23 mouse cellular contexts compared by ENCODE assay signal in genomic region chr3:59451084-59451483, GRCm38 (mm10).
DNase-seq lines count a peak whose midpoint lies in the region; ATAC-seq and TF ChIP-seq lines count a peak whose summit lies in the region.
"Had no signal": no experiment of that assay in that cellular context is flagged by ENCODE, and none has a peak within 500 bp of the region (broad histone marks: within the 10 kb centered on the region; RNA-seq: fewer than 3 reads in every experiment).

No protein-coding gene starts in this region.

- no peak for ATAC-seq in intestine, embryonic 14.5 days (replicated peaks; ENCODE audit: low FRiP score, low TSS enrichment, low read depth)
- no peak for ATAC-seq in intestine, postnatal 0 days
- ATAC-seq in embryonic facial prominence, embryonic 13.5 days (ENCODE audit: insufficient number of reproducible peaks, insufficient read depth, low FRiP score, low TSS enrichment, low read depth): no peak
- no peak; the same call in 1 of the 2 replicates for ATAC-seq in intestine, embryonic 16.5 days
- no peak for ATAC-seq in hindbrain, embryonic 14.5 days (ENCODE audit: low FRiP score)
- ATAC-seq: midbrain, embryonic 16.5 days had no signal

- no peak for TF ChIP-seq POLR2A in heart, adult 2 months (IDR thresholded peaks at IDR 0.05; ENCODE audit: insufficient read depth, low read depth, low read length)

- H3K9me3 ChIP-seq in intestine, embryonic 14.5 days (ENCODE audit: control insufficient read depth, low read length): no peaks in the 10 kb centered on the region
- H3K9me3 ChIP-seq in intestine, postnatal 0 days (ENCODE audit: control insufficient read depth): no peaks in the 10 kb centered on the region
- H3K9me3 ChIP-seq in embryonic facial prominence, embryonic 13.5 days: no peaks in the 10 kb centered on the region
- no peaks in the 10 kb centered on the region for H3K9me3 ChIP-seq in intestine, embryonic 16.5 days (ENCODE audit: control insufficient read depth, low read length)
- H3K9me3 ChIP-seq in midbrain, embryonic 10.5 days (replicated peaks): no peaks in the 10 kb centered on the region
- no peaks in the 10 kb centered on the region for H3K9me3 ChIP-seq in hindbrain, embryonic 14.5 days (ENCODE audit: control insufficient read depth, low read length)
- H3K9me3 ChIP-seq: forebrain, embryonic 12.5 days; heart, embryonic 15.5 days; stomach, embryonic 15.5 days had no signal

- DNase-seq in intestine, embryonic 14.5 days (ENCODE audit: low spot score): no peak
- peak; percentile 11 for DNase-seq in 3T3-L1 (ENCODE audit: low read depth, low spot score)
- no peak for DNase-seq in midbrain, embryonic 10.5 days (ENCODE audit: low spot score)
- no peak for DNase-seq in heart, adult 2 months
- DNase-seq in hindbrain, embryonic 14.5 days (ENCODE audit: low spot score): no peak
- DNase-seq: adrenal gland, postnatal 36 days; B cell, adult 2 months; cerebellum, adult 18-20 months; cerebellum, postnatal 25 days; gastrocnemius, postnatal 10 days; kidney, postnatal 4 days; layer of hippocampus, adult 9-11 months; lung, adult 18-20 months; lung, postnatal 14 days; right cerebral cortex, postnatal 25 days had no signal

- TF ChIP-seq EP300 in heart, adult 2 months (IDR thresholded peaks at IDR 0.05; ENCODE audit: insufficient read depth, low read depth, low read length): no peak

- WGBS in intestine, embryonic 14.5 days: 48% methylated on average over 3 of the region's 3 CpGs
- 55% methylated on average over 3 of the region's 3 CpGs for WGBS in intestine, postnatal 0 days
- WGBS in embryonic facial prominence, embryonic 13.5 days: 21% methylated on average over 3 of the region's 3 CpGs
- WGBS in intestine, embryonic 16.5 days: 52% methylated on average over 3 of the region's 3 CpGs
- WGBS in midbrain, embryonic 10.5 days: 72% methylated on average over 3 of the region's 3 CpGs
- 62% methylated on average over 3 of the region's 3 CpGs for WGBS in heart, adult 2 months
- 84% methylated on average over 3 of the region's 3 CpGs for WGBS in hindbrain, embryonic 14.5 days

- no peak overlapping the region for H3K4me2 ChIP-seq in intestine, embryonic 14.5 days (ENCODE audit: low read length)
- no peak overlapping the region for H3K4me2 ChIP-seq in intestine, postnatal 0 days (replicated peaks; ENCODE audit: low read depth)
- no peak overlapping the region for H3K4me2 ChIP-seq in embryonic facial prominence, embryonic 13.5 days
- H3K4me2 ChIP-seq in intestine, embryonic 16.5 days (ENCODE audit: low read depth, low read length): no peak overlapping the region
- no peak overlapping the region for H3K4me2 ChIP-seq in hindbrain, embryonic 14.5 days (replicated peaks)
- H3K4me2 ChIP-seq: forebrain, embryonic 12.5 days; heart, embryonic 15.5 days; liver, embryonic 11.5 days; stomach, embryonic 15.5 days had no signal

- no peaks in the 10 kb centered on the region; the same call in 1 of the 2 replicates for H3K79me2 ChIP-seq in heart, adult 2 months (replicated peaks; ENCODE audit: control insufficient read depth, insufficient read depth, low read length)

- H3K4me3 ChIP-seq in intestine, embryonic 14.5 days (ENCODE audit: low read depth, low read length): no peak overlapping the region
- no peak overlapping the region for H3K4me3 ChIP-seq in intestine, postnatal 0 days (ENCODE audit: low read depth, low read length)
- no peak overlapping the region for H3K4me3 ChIP-seq in embryonic facial prominence, embryonic 13.5 days
- no peak overlapping the region for H3K4me3 ChIP-seq in intestine, embryonic 16.5 days (ENCODE audit: low read length)
- no peak overlapping the region for H3K4me3 ChIP-seq in midbrain, embryonic 10.5 days
- no peak overlapping the region for H3K4me3 ChIP-seq in heart, adult 2 months
- no peak overlapping the region for H3K4me3 ChIP-seq in hindbrain, embryonic 14.5 days (replicated peaks; ENCODE audit: low read length)
- H3K4me3 ChIP-seq: forebrain, embryonic 12.5 days; heart, embryonic 15.5 days; stomach, embryonic 15.5 days had no signal

- no peaks in the 10 kb centered on the region for H3K36me3 ChIP-seq in intestine, embryonic 14.5 days (ENCODE audit: control insufficient read depth, insufficient read depth, low read length)
- no peaks in the 10 kb centered on the region for H3K36me3 ChIP-seq in intestine, postnatal 0 days (ENCODE audit: control insufficient read depth, insufficient read depth)
- H3K36me3 ChIP-seq in embryonic facial prominence, embryonic 13.5 days: no peaks in the 10 kb centered on the region
- no peaks in the 10 kb centered on the region for H3K36me3 ChIP-seq in intestine, embryonic 16.5 days (ENCODE audit: control insufficient read depth, insufficient read depth, low read length)
- H3K36me3 ChIP-seq in midbrain, embryonic 10.5 days: no peaks in the 10 kb centered on the region
- H3K36me3 ChIP-seq in heart, adult 2 months (ENCODE audit: control insufficient read depth, insufficient read depth, low read length): no peaks in the 10 kb centered on the region
- H3K36me3 ChIP-seq in hindbrain, embryonic 14.5 days (replicated peaks; ENCODE audit: control insufficient read depth, insufficient read depth): no peaks in the 10 kb centered on the region
- H3K36me3 ChIP-seq: forebrain, embryonic 12.5 days; heart, embryonic 15.5 days; stomach, embryonic 15.5 days had no signal

- no peaks in the 10 kb centered on the region for H3K27me3 ChIP-seq in intestine, embryonic 14.5 days (replicated peaks; ENCODE audit: control insufficient read depth, insufficient read depth, low read length)
- no peaks in the 10 kb centered on the region for H3K27me3 ChIP-seq in intestine, postnatal 0 days (replicated peaks; ENCODE audit: control insufficient read depth, insufficient read depth, low read length)
- no peaks in the 10 kb centered on the region for H3K27me3 ChIP-seq in embryonic facial prominence, embryonic 13.5 days
- no peaks in the 10 kb centered on the region for H3K27me3 ChIP-seq in intestine, embryonic 16.5 days (replicated peaks; ENCODE audit: control insufficient read depth, insufficient read depth, low read length)
- no peaks in the 10 kb centered on the region for H3K27me3 ChIP-seq in midbrain, embryonic 10.5 days (ENCODE audit: low read depth, poor library complexity, severe bottlenecking)
- no peaks in the 10 kb centered on the region for H3K27me3 ChIP-seq in heart, adult 2 months (ENCODE audit: control insufficient read depth, insufficient read depth, low read length)
- no peaks in the 10 kb centered on the region for H3K27me3 ChIP-seq in hindbrain, embryonic 14.5 days (ENCODE audit: control insufficient read depth, insufficient read depth, low read length)
- H3K27me3 ChIP-seq: forebrain, embryonic 12.5 days; heart, embryonic 15.5 days; stomach, embryonic 15.5 days had no signal

- TF ChIP-seq CTCF in intestine, postnatal 0 days (IDR thresholded peaks at IDR 0.05; ENCODE audit: low read depth): no peak
- TF ChIP-seq CTCF in heart, adult 2 months (IDR thresholded peaks at IDR 0.05): no peak

- H3K27ac ChIP-seq in intestine, embryonic 14.5 days (ENCODE audit: low read depth): peak overlapping the region; percentile 24; the same call in 1 of the 2 replicates
- no peak overlapping the region for H3K27ac ChIP-seq in intestine, postnatal 0 days (ENCODE audit: low read depth, low read length)
- peak overlapping the region; percentile 78 for H3K27ac ChIP-seq in embryonic facial prominence, embryonic 13.5 days
- H3K27ac ChIP-seq in intestine, embryonic 16.5 days (ENCODE audit: low read length): peak overlapping the region; percentile 45; the same call in 1 of the 2 replicates
- no peak overlapping the region for H3K27ac ChIP-seq in midbrain, embryonic 10.5 days (replicated peaks)
- H3K27ac ChIP-seq in heart, adult 2 months: no peak overlapping the region
- no peak overlapping the region for H3K27ac ChIP-seq in hindbrain, embryonic 14.5 days
- H3K27ac ChIP-seq: forebrain, embryonic 12.5 days; heart, embryonic 15.5 days; stomach, embryonic 15.5 days had no signal

- H3K9ac ChIP-seq in intestine, embryonic 14.5 days (ENCODE audit: low read length): no peak overlapping the region
- no peak overlapping the region for H3K9ac ChIP-seq in intestine, postnatal 0 days (ENCODE audit: low read depth, low read length)
- H3K9ac ChIP-seq in embryonic facial prominence, embryonic 13.5 days: no peak overlapping the region
- no peak overlapping the region for H3K9ac ChIP-seq in intestine, embryonic 16.5 days (ENCODE audit: low read depth, low read length)
- H3K9ac ChIP-seq in heart, adult 2 months (ENCODE audit: low read depth, low read length): no peak overlapping the region
- H3K9ac ChIP-seq in hindbrain, embryonic 14.5 days: no peak overlapping the region
- H3K9ac ChIP-seq: forebrain, embryonic 12.5 days; heart, embryonic 15.5 days; stomach, embryonic 15.5 days had no signal

- intact Hi-C loops in heart, adult 2 months (cut with DNase I): no loop called here

- H3K4me1 ChIP-seq in intestine, embryonic 14.5 days (replicated peaks; ENCODE audit: control insufficient read depth, insufficient read depth, low read length): no peaks in the 10 kb centered on the region
- no peaks in the 10 kb centered on the region for H3K4me1 ChIP-seq in intestine, postnatal 0 days (replicated peaks; ENCODE audit: control insufficient read depth, insufficient read depth, low read length)
- H3K4me1 ChIP-seq in embryonic facial prominence, embryonic 13.5 days: peaks cover 9% of the 10 kb centered on the region
- H3K4me1 ChIP-seq in intestine, embryonic 16.5 days (ENCODE audit: control insufficient read depth, insufficient read depth, low read length): no peaks in the 10 kb centered on the region
- no peaks in the 10 kb centered on the region for H3K4me1 ChIP-seq in midbrain, embryonic 10.5 days
- no peaks in the 10 kb centered on the region for H3K4me1 ChIP-seq in heart, adult 2 months (ENCODE audit: control insufficient read depth, insufficient read depth, low read length)
- no peaks in the 10 kb centered on the region for H3K4me1 ChIP-seq in hindbrain, embryonic 14.5 days (replicated peaks; ENCODE audit: control insufficient read depth, insufficient read depth, low read length)
- H3K4me1 ChIP-seq: forebrain, embryonic 12.5 days; heart, embryonic 15.5 days; stomach, embryonic 15.5 days had no signal

Comparison
In these comparisons a context has a peak if more than half of its experiments do, and no peak if none do; other contexts are left out.
1. H3K27ac ChIP-seq: peak in intestine, embryonic 14.5 days (single experiment), embryonic facial prominence, embryonic 13.5 days (single experiment) and intestine, embryonic 16.5 days (single experiment); none in intestine, postnatal 0 days (single experiment), midbrain, embryonic 10.5 days (single experiment), heart, adult 2 months (single experiment) and hindbrain, embryonic 14.5 days (single experiment).